Mouse (Mus musculus): ENCODE results near the gene Dnhd1. TPM values are rescaled to one million over a fixed set of nuclear protein-coding genes. Genes with fewer than 3 reads are reported as not detected.

Dnhd1 gene
- polyA plus RNA-seq, 1 experiment from 2014 or later = 1.1 TPM

DNA sequence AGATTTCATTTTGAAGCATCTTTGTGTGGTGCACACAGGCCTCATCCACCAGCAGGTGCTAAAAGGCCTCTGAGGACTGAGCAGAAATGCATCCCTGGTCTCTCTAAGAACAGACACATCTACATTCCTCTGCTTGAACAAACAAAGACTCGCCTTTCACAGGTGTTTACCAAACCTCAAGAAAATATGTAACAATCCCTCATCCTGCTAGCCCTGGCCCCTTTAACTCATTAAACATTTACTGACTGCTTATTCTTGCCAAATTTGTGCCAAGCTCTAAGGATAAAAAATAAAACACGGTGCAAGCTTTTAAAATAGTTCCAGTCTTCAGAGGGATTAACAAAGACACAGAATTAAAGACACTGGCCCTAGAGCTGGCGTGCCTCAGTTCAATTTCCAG is 30.9 kb upstream of the Dnhd1 start:
- H3K36me3 ChIP-seq (ENCODE audit: control insufficient read depth, insufficient read depth, low read length) = peaks cover 25% of the 10 kb centered on the region
- no peaks in the 10 kb centered on the region for H3K27me3 ChIP-seq (ENCODE audit: control insufficient read depth, insufficient read depth, low read length)
- no peak overlapping the region for H3K4me3 ChIP-seq (ENCODE audit: low read depth, low read length)
- 0 out of 2 replicates have a peak, but pooled peaks cover 4% of the 10 kb centered on the region for H3K4me1 ChIP-seq (ENCODE audit: control insufficient read depth, insufficient read depth, low read length)
- ATAC-seq (replicated peaks; ENCODE audit: insufficient number of reproducible peaks, low FRiP score, low TSS enrichment) = no peak
- no peak overlapping the region for H3K4me2 ChIP-seq
- 78% methylated on average over 3 of the region's 3 CpGs for WGBS (ENCODE audit: insufficient replicate concordance)
- H3K27ac ChIP-seq (ENCODE audit: low read depth, low read length) = no peak overlapping the region
- no peak overlapping the region for H3K9ac ChIP-seq (ENCODE audit: low read depth, low read length)
- no peaks in the 10 kb centered on the region for H3K9me3 ChIP-seq (replicated peaks; ENCODE audit: control insufficient read depth, low read length)

DNA sequence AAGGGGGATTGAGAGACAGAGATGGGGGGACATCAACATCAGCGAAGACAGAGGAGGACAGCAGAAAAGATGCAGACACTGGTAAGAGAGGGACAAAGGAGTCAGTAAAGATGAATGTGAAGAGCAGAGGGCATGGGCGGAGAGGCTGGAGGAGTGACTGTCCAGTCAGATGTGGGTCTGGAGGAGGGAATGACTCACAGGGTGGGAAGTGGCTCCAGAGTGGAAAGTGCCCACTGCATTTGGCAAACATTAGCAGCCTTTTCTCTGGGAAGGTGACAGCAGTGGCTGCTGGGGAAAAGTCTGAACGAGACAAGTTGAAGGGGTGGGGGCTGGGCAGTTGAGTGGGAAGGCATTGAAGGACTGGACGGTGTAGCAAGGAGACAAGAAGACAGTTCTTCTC is 29.6 kb upstream of the Dnhd1 start:
- Histone ChIP-seq H3K27ac (ENCODE audit: low read depth, low read length) (no peak overlapping the region), H3K27me3 (ENCODE audit: control insufficient read depth, insufficient read depth, low read length) (no peaks in the 10 kb centered on the region), H3K9ac (ENCODE audit: low read depth, low read length) (no peak overlapping the region), H3K4me2 (no peak overlapping the region), H3K9me3 (replicated peaks; ENCODE audit: control insufficient read depth, low read length) (no peaks in the 10 kb centered on the region), H3K36me3 (ENCODE audit: control insufficient read depth, insufficient read depth, low read length) (peaks cover 29% of the 10 kb centered on the region), H3K4me3 (ENCODE audit: low read depth, low read length) (no peak overlapping the region), H3K4me1 (ENCODE audit: control insufficient read depth, insufficient read depth, low read length) (peaks cover 4% of the 10 kb centered on the region; the same call in 1 of the 2 replicates)
- 57% methylated on average over 4 of the region's 4 CpGs for WGBS (ENCODE audit: insufficient replicate concordance)
- no peak for ATAC-seq (replicated peaks; ENCODE audit: insufficient number of reproducible peaks, low FRiP score, low TSS enrichment)

DNA sequence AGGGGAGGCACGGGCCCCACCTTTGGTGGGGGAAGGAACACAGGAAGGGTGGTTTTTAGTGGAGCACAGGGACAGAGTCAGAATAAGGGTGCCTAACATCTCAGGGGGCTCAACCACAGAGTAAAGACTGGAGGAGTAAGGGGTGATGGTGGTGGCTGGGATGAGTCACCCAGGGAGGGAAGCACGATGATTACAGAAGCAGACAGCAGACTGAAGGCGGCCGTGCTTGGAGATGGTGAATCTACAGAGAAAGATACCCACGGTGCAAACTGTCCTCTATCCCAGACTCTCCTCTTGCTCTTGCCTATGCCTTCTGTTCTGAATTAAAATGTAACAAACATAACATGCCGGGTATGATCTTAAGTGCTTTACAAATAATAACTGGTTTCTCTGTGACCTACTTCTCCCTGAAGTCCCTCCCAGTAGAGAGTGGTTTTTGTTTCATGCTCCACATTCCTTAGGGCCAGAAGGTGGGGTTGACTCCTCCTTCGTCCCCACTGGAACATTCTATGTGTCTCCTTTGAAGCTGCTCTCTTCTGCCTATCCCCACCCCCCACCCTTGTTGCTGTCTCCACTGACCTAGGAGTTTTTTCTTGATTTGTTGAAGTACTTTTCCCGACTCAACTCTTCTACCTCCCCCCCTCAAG is 28.9 kb upstream of the Dnhd1 start:
- no peak overlapping the region for H3K27ac ChIP-seq (ENCODE audit: low read depth, low read length)
- H3K4me3 ChIP-seq (ENCODE audit: low read depth, low read length) = no peak overlapping the region
- WGBS (ENCODE audit: insufficient replicate concordance) = 58% methylated on average over 8 of the region's 8 CpGs
- H3K27me3 ChIP-seq (ENCODE audit: control insufficient read depth, insufficient read depth, low read length) = no peaks in the 10 kb centered on the region
- H3K4me2 ChIP-seq = no peak overlapping the region
- H3K9me3 ChIP-seq (replicated peaks; ENCODE audit: control insufficient read depth, low read length) = no peaks in the 10 kb centered on the region
- no peak overlapping the region for H3K9ac ChIP-seq (ENCODE audit: low read depth, low read length)
- H3K4me1 ChIP-seq (ENCODE audit: control insufficient read depth, insufficient read depth, low read length) = peaks cover 4% of the 10 kb centered on the region; the same call in 1 of the 2 replicates
- H3K36me3 ChIP-seq (ENCODE audit: control insufficient read depth, insufficient read depth, low read length) = peaks cover 26% of the 10 kb centered on the region
- no peak for ATAC-seq (replicated peaks; ENCODE audit: insufficient number of reproducible peaks, low FRiP score, low TSS enrichment)

DNA sequence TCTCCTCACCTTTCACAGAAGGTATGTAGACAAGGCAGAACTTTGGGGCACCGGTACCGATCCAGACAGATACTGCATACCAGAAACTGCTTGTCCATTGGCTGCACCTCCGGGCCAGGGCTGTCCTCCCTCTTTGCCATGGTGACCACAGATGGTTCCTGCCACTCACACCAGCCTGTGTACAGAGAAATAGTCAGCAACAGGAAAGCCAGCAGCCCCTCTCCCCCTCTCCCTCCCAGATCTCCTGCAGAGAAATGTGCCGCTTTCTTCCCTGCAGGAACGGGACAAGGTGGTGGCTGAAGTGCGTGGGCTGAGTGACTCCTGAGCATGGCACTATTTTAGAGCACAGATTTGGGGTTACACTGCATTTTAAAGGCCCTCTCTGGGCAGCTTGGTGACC is 25.2 kb upstream of the Dnhd1 start:
- peaks cover 6% of the 10 kb centered on the region; the same call in 1 of the 2 replicates for H3K36me3 ChIP-seq (ENCODE audit: control insufficient read depth, insufficient read depth, low read length)
- H3K9me3 ChIP-seq (replicated peaks; ENCODE audit: control insufficient read depth, low read length) = no peaks in the 10 kb centered on the region
- no peak overlapping the region for H3K27ac ChIP-seq (ENCODE audit: low read depth, low read length)
- H3K27me3 ChIP-seq (ENCODE audit: control insufficient read depth, insufficient read depth, low read length) = no peaks in the 10 kb centered on the region
- ATAC-seq (replicated peaks; ENCODE audit: insufficient number of reproducible peaks, low FRiP score, low TSS enrichment) = 0 out of 2 replicates have a peak, but pooled peaks have one; percentile 2
- 70% methylated on average over 6 of the region's 6 CpGs for WGBS (ENCODE audit: insufficient replicate concordance)
- peaks cover 20% of the 10 kb centered on the region for H3K4me1 ChIP-seq (ENCODE audit: control insufficient read depth, insufficient read depth, low read length)
- no peak overlapping the region for H3K4me2 ChIP-seq
- H3K9ac ChIP-seq (ENCODE audit: low read depth, low read length) = no peak overlapping the region
- H3K4me3 ChIP-seq (ENCODE audit: low read depth, low read length) = no peak overlapping the region

DNA sequence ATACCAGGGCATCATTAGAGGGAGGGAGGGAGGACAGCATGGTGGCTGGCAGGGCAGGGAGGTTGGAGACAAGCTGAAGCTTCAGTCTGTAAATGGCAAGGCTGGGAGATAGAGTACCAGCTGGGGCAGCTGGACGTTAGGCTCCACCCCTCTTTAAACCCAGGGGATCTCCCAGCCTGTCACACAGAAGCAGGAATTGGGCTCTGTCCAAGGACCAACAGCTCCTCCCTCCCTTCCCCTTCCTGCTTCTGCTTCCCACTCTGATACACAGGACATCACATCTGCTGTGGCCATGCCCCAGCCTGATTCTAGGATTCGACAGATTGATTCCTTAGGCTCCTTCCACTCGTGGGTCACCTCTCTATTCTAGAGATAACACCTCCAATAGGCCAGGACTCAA is 22.0 kb upstream of the Dnhd1 start:
- H3K9ac ChIP-seq (ENCODE audit: low read depth, low read length) = no peak overlapping the region
- H3K4me3 ChIP-seq (ENCODE audit: low read depth, low read length) = no peak overlapping the region
- H3K27ac ChIP-seq (ENCODE audit: low read depth, low read length) = peak overlapping the region; percentile 7; the same call in 1 of the 2 replicates
- H3K4me1 ChIP-seq (ENCODE audit: control insufficient read depth, insufficient read depth, low read length) = peaks cover 27% of the 10 kb centered on the region
- 20% methylated on average over 3 of the region's 3 CpGs for WGBS (ENCODE audit: insufficient replicate concordance)
- peak; percentile 24; the same call in 1 of the 2 replicates for ATAC-seq (replicated peaks; ENCODE audit: insufficient number of reproducible peaks, low FRiP score, low TSS enrichment)
- no peak overlapping the region; the same call in 1 of the 2 replicates for H3K4me2 ChIP-seq
- no peaks in the 10 kb centered on the region for H3K9me3 ChIP-seq (replicated peaks; ENCODE audit: control insufficient read depth, low read length)
- H3K36me3 ChIP-seq (ENCODE audit: control insufficient read depth, insufficient read depth, low read length) = peaks cover 3% of the 10 kb centered on the region; the same call in 1 of the 2 replicates
- no peaks in the 10 kb centered on the region for H3K27me3 ChIP-seq (ENCODE audit: control insufficient read depth, insufficient read depth, low read length)

DNA sequence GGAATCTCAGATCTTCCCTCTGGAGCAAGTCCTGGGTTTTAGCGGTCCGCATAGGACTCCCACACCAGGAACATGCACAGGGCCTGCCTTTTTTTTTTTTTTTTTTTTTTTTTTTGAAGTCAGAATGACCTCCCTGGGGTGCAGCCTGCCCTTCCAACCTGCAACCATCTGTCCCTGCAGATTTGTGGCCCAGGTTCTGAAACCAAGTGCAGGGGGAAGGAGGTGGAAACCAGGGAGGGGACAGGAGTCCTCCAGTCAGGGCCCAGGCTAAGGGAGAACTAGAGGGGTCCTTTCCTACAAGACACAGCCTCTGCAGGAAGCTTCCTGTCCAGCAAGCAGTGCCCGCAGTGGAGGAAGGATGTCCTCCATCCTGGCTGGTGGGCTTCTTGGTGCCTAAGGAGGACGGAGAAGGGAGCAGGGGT is 18.1 kb upstream of the Dnhd1 start:
- Histone ChIP-seq H3K36me3 (ENCODE audit: control insufficient read depth, insufficient read depth, low read length) (peaks cover 3% of the 10 kb centered on the region), H3K27me3 (ENCODE audit: control insufficient read depth, insufficient read depth, low read length) (no peaks in the 10 kb centered on the region), H3K4me2 (peak overlapping the region; percentile 72), H3K9me3 (replicated peaks; ENCODE audit: control insufficient read depth, low read length) (no peaks in the 10 kb centered on the region), H3K4me3 (ENCODE audit: low read depth, low read length) (peak overlapping the region; percentile 88), H3K9ac (ENCODE audit: low read depth, low read length) (peak overlapping the region; percentile 93), H3K4me1 (ENCODE audit: control insufficient read depth, insufficient read depth, low read length) (peaks cover 27% of the 10 kb centered on the region), H3K27ac (ENCODE audit: low read depth, low read length) (no peak overlapping the region)
- 13% methylated on average over 4 of the region's 4 CpGs for WGBS (ENCODE audit: insufficient replicate concordance)
- ATAC-seq (replicated peaks; ENCODE audit: insufficient number of reproducible peaks, low FRiP score, low TSS enrichment) = no peak

DNA sequence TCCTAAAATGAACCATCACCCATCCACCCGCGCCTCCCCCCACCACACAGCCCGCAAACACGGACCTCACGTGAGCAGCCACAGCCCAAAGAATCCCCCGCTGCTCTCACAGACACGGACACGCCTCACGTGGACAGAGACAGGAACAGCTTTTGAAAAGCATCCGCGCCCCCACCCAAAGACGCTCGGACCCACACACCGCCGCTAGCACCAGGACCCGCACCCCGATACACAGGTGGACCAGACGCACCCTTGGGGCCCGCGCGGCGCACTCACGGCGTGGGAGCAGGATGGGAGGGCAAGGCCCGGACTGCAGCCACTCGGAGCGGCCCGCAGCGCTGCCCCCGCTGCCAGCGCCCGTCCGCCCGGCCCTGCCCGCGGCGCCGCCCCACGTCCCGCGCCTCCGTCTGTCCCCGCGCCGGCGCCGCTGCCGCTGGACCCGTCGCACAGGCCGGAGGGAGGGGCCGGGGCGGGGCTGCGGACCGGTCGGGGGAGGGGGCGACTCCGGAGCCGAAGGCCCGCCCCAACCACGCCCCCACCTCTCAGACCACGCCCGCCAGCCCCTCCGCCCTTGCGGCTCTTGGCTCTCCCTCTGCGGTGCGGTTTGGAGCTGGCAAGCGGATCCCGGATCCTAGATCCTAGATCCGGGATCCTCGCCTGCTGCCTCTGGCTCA is 17.4 kb upstream of the Dnhd1 start, which contains the start of gene Trim3:
Gene Trim3 (minus strand): TSS at position 445 of the 674 bp plus-strand sequence.
- Histone ChIP-seq H3K4me2 (peak within 1 kb of the TSS; percentile 72), H3K4me1 (ENCODE audit: control insufficient read depth, insufficient read depth, low read length) (peaks cover 24% of the 10 kb centered on the region), H3K9me3 (replicated peaks; ENCODE audit: control insufficient read depth, low read length) (no peaks in the 10 kb centered on the region), H3K9ac (ENCODE audit: low read depth, low read length) (peak within 1 kb of the TSS; percentile 93), H3K27me3 (ENCODE audit: control insufficient read depth, insufficient read depth, low read length) (no peaks in the 10 kb centered on the region), H3K4me3 (ENCODE audit: low read depth, low read length) (peak within 1 kb of the TSS; percentile 88), H3K27ac (ENCODE audit: low read depth, low read length) (0 out of 2 replicates have a peak within 1 kb of the TSS, but pooled peaks have one; percentile 7), H3K36me3 (ENCODE audit: control insufficient read depth, insufficient read depth, low read length) (peaks cover 5% of the 10 kb centered on the region)
- ATAC-seq (replicated peaks; ENCODE audit: insufficient number of reproducible peaks, low FRiP score, low TSS enrichment) = peak; percentile 92
- under 1% methylated on average over 60 of the region's 71 CpGs for WGBS (ENCODE audit: insufficient replicate concordance)

DNA sequence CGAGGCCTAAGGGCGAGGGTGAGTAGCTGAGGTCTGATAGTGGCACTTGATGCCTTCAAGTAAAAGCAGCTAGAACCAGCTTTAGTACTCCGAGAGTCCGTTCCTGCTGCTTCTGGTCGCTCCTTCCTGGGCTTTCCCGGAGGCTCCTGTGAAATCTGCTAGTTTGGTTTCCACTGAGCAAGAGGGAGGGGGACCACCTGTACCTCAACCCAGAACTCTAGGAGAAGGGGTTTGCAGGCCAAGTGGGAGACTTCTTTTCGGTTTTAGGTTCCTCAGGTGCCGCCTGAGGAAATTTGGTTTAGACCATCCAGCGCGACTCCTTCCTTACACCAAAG is 16.9 kb upstream of the Dnhd1 start:
- ATAC-seq (replicated peaks; ENCODE audit: insufficient number of reproducible peaks, low FRiP score, low TSS enrichment) = no peak
- WGBS (ENCODE audit: insufficient replicate concordance) = 2% methylated on average over 10 of the region's 10 CpGs
- 0 out of 2 replicates have a peak overlapping the region, but pooled peaks have one; percentile 7 for H3K27ac ChIP-seq (ENCODE audit: low read depth, low read length)

More for the DNA sequence above, 16.9 kb upstream of the Dnhd1 start:
- peaks cover 19% of the 10 kb centered on the region for H3K4me1 ChIP-seq (ENCODE audit: control insufficient read depth, insufficient read depth, low read length)
- peak overlapping the region; percentile 93 for H3K9ac ChIP-seq (ENCODE audit: low read depth, low read length)
- H3K27me3 ChIP-seq (ENCODE audit: control insufficient read depth, insufficient read depth, low read length) = no peaks in the 10 kb centered on the region
- peaks cover 5% of the 10 kb centered on the region for H3K36me3 ChIP-seq (ENCODE audit: control insufficient read depth, insufficient read depth, low read length)
- H3K9me3 ChIP-seq (replicated peaks; ENCODE audit: control insufficient read depth, low read length) = no peaks in the 10 kb centered on the region
- H3K4me3 ChIP-seq (ENCODE audit: low read depth, low read length) = peak overlapping the region; percentile 88
- H3K4me2 ChIP-seq = peak overlapping the region; percentile 72
